Mouse (Mus musculus): ENCODE measurements at regions not wholly inside any gene's neighbourhood (a gene's known extent, or its start where the extent isn't known, plus 50 kb on each side); places are given as distances from the start of the nearest gene placed in this dataset.

GRCm38 (mm10) chr9:112014796-112015195, 220.9 kb downstream of the Arpp21 start:
- Histone ChIP-seq H3K4me3 (replicated peaks; ENCODE audit: control insufficient read depth, low read depth, low read length) (no peak overlapping the region), H3K27ac (ENCODE audit: control insufficient read depth, insufficient read depth, low read depth, low read length, poor library complexity) (no peak overlapping the region), H3K4me1 (ENCODE audit: control insufficient read depth, insufficient read depth, low read length) (no peaks in the 10 kb centered on the region)
- WGBS = 76% methylated on average over 6 of the region's 6 CpGs
- TF ChIP-seq CTCF (IDR thresholded peaks at IDR 0.05; ENCODE audit: control insufficient read depth, insufficient read depth, low read length) (no peak), POLR2A (IDR thresholded peaks at IDR 0.05; ENCODE audit: borderline replicate concordance, control insufficient read depth, low read depth, low read length) (no peak)

- no peak overlapping the region for H3K27ac ChIP-seq (ENCODE audit: control insufficient read depth, insufficient read depth, low read depth, low read length, poor library complexity)
- H3K4me3 ChIP-seq (replicated peaks; ENCODE audit: control insufficient read depth, low read depth, low read length) = no peak overlapping the region
- TF ChIP-seq POLR2A (IDR thresholded peaks at IDR 0.05; ENCODE audit: borderline replicate concordance, control insufficient read depth, low read depth, low read length) = no peak
- no peak for TF ChIP-seq CTCF (IDR thresholded peaks at IDR 0.05; ENCODE audit: control insufficient read depth, insufficient read depth, low read length)
- WGBS = 86% methylated on average over 4 of the region's 4 CpGs
- H3K4me1 ChIP-seq (ENCODE audit: control insufficient read depth, insufficient read depth, low read length) = no peaks in the 10 kb centered on the region
These were observed 241.3 kb downstream of the Arpp21 start for GRCm38 (mm10) chr9:111994401-111994800.

- WGBS = 48% methylated on average over 4 of the region's 4 CpGs
- H3K4me1 ChIP-seq (ENCODE audit: control insufficient read depth, insufficient read depth, low read length) = no peaks in the 10 kb centered on the region
- no peak overlapping the region for H3K27ac ChIP-seq (ENCODE audit: control insufficient read depth, insufficient read depth, low read depth, low read length, poor library complexity)
- H3K4me3 ChIP-seq (replicated peaks; ENCODE audit: control insufficient read depth, low read depth, low read length) = no peak overlapping the region
- TF ChIP-seq CTCF (IDR thresholded peaks at IDR 0.05; ENCODE audit: control insufficient read depth, insufficient read depth, low read length) (no peak), POLR2A (IDR thresholded peaks at IDR 0.05; ENCODE audit: borderline replicate concordance, control insufficient read depth, low read depth, low read length) (no peak)
These were observed 241.9 kb downstream of the Arpp21 start for GRCm38 (mm10) chr9:111993844-111994243.

- WGBS = 4% methylated on average over 3 of the region's 3 CpGs
- TF ChIP-seq POLR2A (IDR thresholded peaks at IDR 0.05; ENCODE audit: borderline replicate concordance, control insufficient read depth, low read depth, low read length) = no peak
- no peak for TF ChIP-seq CTCF (IDR thresholded peaks at IDR 0.05; ENCODE audit: control insufficient read depth, insufficient read depth, low read length)
- H3K4me1 ChIP-seq (ENCODE audit: control insufficient read depth, insufficient read depth, low read length) = no peaks in the 10 kb centered on the region
- H3K4me3 ChIP-seq (replicated peaks; ENCODE audit: control insufficient read depth, low read depth, low read length) = no peak overlapping the region
- H3K27ac ChIP-seq (ENCODE audit: control insufficient read depth, insufficient read depth, low read depth, low read length, poor library complexity) = no peak overlapping the region
These were observed 245.7 kb downstream of the Arpp21 start for GRCm38 (mm10) chr9:111990060-111990459.

- Histone ChIP-seq H3K27ac (ENCODE audit: control insufficient read depth, insufficient read depth, low read depth, low read length, poor library complexity) (no peak overlapping the region), H3K4me3 (replicated peaks; ENCODE audit: control insufficient read depth, low read depth, low read length) (no peak overlapping the region), H3K4me1 (ENCODE audit: control insufficient read depth, insufficient read depth, low read length) (no peaks in the 10 kb centered on the region)
- 69% methylated on average over 5 of the region's 5 CpGs for WGBS
- no peak for TF ChIP-seq CTCF (IDR thresholded peaks at IDR 0.05; ENCODE audit: control insufficient read depth, insufficient read depth, low read length)
- TF ChIP-seq POLR2A (IDR thresholded peaks at IDR 0.05; ENCODE audit: borderline replicate concordance, control insufficient read depth, low read depth, low read length) = no peak
These were observed 272.2 kb downstream of the Arpp21 start for GRCm38 (mm10) chr9:111963405-111964037.

- H3K4me1 ChIP-seq (ENCODE audit: control insufficient read depth, insufficient read depth, low read length) = no peaks in the 10 kb centered on the region
- 45% methylated on average over 2 of the region's 2 CpGs for WGBS
- no peak overlapping the region for H3K27ac ChIP-seq (ENCODE audit: control insufficient read depth, insufficient read depth, low read depth, low read length, poor library complexity)
- TF ChIP-seq POLR2A (IDR thresholded peaks at IDR 0.05; ENCODE audit: borderline replicate concordance, control insufficient read depth, low read depth, low read length) (no peak), CTCF (IDR thresholded peaks at IDR 0.05; ENCODE audit: control insufficient read depth, insufficient read depth, low read length) (peak; percentile 31; the same call in 1 of the 2 replicates)
- H3K4me3 ChIP-seq (replicated peaks; ENCODE audit: control insufficient read depth, low read depth, low read length) = no peak overlapping the region
These were observed 267.7 kb upstream of the Stac start for GRCm38 (mm10) chr9:111957799-111958198.

GRCm38 (mm10) chr9:111939271-111940067, 249.3 kb upstream of the Stac start:
- WGBS = 39% methylated on average over 8 of the region's 8 CpGs
- Histone ChIP-seq H3K4me3 (replicated peaks; ENCODE audit: control insufficient read depth, low read depth, low read length) (no peak overlapping the region), H3K4me1 (ENCODE audit: control insufficient read depth, insufficient read depth, low read length) (no peaks in the 10 kb centered on the region), H3K27ac (ENCODE audit: control insufficient read depth, insufficient read depth, low read depth, low read length, poor library complexity) (no peak overlapping the region)
- TF ChIP-seq CTCF (IDR thresholded peaks at IDR 0.05; ENCODE audit: control insufficient read depth, insufficient read depth, low read length) (no peak), POLR2A (IDR thresholded peaks at IDR 0.05; ENCODE audit: borderline replicate concordance, control insufficient read depth, low read depth, low read length) (no peak)

GRCm38 (mm10) chr9:111932455-111932854, 242.3 kb upstream of the Stac start:
- Histone ChIP-seq H3K27ac (ENCODE audit: control insufficient read depth, insufficient read depth, low read depth, low read length, poor library complexity) (no peak overlapping the region), H3K4me3 (replicated peaks; ENCODE audit: control insufficient read depth, low read depth, low read length) (no peak overlapping the region), H3K4me1 (ENCODE audit: control insufficient read depth, insufficient read depth, low read length) (no peaks in the 10 kb centered on the region)
- WGBS = 75% methylated on average over 6 of the region's 6 CpGs
- no peak for TF ChIP-seq CTCF (IDR thresholded peaks at IDR 0.05; ENCODE audit: control insufficient read depth, insufficient read depth, low read length)
- TF ChIP-seq POLR2A (IDR thresholded peaks at IDR 0.05; ENCODE audit: borderline replicate concordance, control insufficient read depth, low read depth, low read length) = no peak

Data from bone marrow, adult 2 months (tissue).